Mouse (Mus musculus): ENCODE measurements around the gene Kcnj5.

The Kcnj5 gene

GRCm38 (mm10) chr9:32344051-32344450 is at the start of gene Kcnj5:
Kcnj5 (minus strand) TSS chr9:32344350.
- DNase-seq, result peak; percentile 33

GRCm38 (mm10) chr9:32392716-32393115 is 48.6 kb upstream of the Kcnj5 start:
- DNase-seq, result no peak

- no peak for DNase-seq
Measured at GRCm38 (mm10) chr9:32391701-32392100, 47.6 kb upstream of the Kcnj5 start.

GRCm38 (mm10) chr9:32391092-32391491 is 46.9 kb upstream of the Kcnj5 start:
- DNase-seq, result no peak

GRCm38 (mm10) chr9:32388120-32388519 is 44.0 kb upstream of the Kcnj5 start:
- no peak for DNase-seq

- DNase-seq, result no peak
Measured at GRCm38 (mm10) chr9:32384906-32385305, 40.8 kb upstream of the Kcnj5 start.

- no peak for DNase-seq
Measured at GRCm38 (mm10) chr9:32376863-32377590, 32.9 kb upstream of the Kcnj5 start.

- DNase-seq, result no peak
Measured at GRCm38 (mm10) chr9:32376031-32376430, 31.9 kb upstream of the Kcnj5 start.

GRCm38 (mm10) chr9:32373656-32374055 is 29.5 kb upstream of the Kcnj5 start:
- no peak for DNase-seq

- no peak for DNase-seq
Measured at GRCm38 (mm10) chr9:32372202-32372601, 28.1 kb upstream of the Kcnj5 start, which contains the start of gene Kcnj1. Kcnj1 (plus strand) TSS chr9:32372493.

- DNase-seq, result no peak
Measured at GRCm38 (mm10) chr9:32369388-32369787, 25.2 kb upstream of the Kcnj5 start.

GRCm38 (mm10) chr9:32368812-32369211 is 24.7 kb upstream of the Kcnj5 start:
- no peak for DNase-seq

- DNase-seq, result no peak
Measured at GRCm38 (mm10) chr9:32360770-32361169, 16.6 kb upstream of the Kcnj5 start.

- peak; percentile 42 for DNase-seq
Measured at GRCm38 (mm10) chr9:32350332-32350731, 6.2 kb upstream of the Kcnj5 start.

- no peak for DNase-seq
Measured at GRCm38 (mm10) chr9:32349344-32349743, 5.2 kb upstream of the Kcnj5 start.

- DNase-seq, result no peak
Measured at GRCm38 (mm10) chr9:32348096-32348495, 3.9 kb upstream of the Kcnj5 start.

- no peak for DNase-seq
Measured at GRCm38 (mm10) chr9:32344489-32344888, 339 bp upstream of the Kcnj5 start.

- DNase-seq, result no peak
Measured at GRCm38 (mm10) chr9:32342929-32343328, 1.2 kb downstream of the Kcnj5 start.

GRCm38 (mm10) chr9:32340831-32341230 is 3.3 kb downstream of the Kcnj5 start:
- DNase-seq, result peak; percentile 47

- no peak for DNase-seq
Measured at GRCm38 (mm10) chr9:32335389-32336150, 8.6 kb downstream of the Kcnj5 start.

- no peak for DNase-seq
Measured at GRCm38 (mm10) chr9:32331162-32331561, 13.0 kb downstream of the Kcnj5 start.

- no peak for DNase-seq
Measured at GRCm38 (mm10) chr9:32328777-32329176, 15.4 kb downstream of the Kcnj5 start.

GRCm38 (mm10) chr9:32323610-32324009 is 20.5 kb downstream of the Kcnj5 start:
- no peak for DNase-seq

- DNase-seq, result peak; percentile 55
Measured at GRCm38 (mm10) chr9:32320167-32320566, 24.0 kb downstream of the Kcnj5 start.
